Comparison of ENCODE assay signal across 13 mouse cellular contexts in the genomic region with DNA sequence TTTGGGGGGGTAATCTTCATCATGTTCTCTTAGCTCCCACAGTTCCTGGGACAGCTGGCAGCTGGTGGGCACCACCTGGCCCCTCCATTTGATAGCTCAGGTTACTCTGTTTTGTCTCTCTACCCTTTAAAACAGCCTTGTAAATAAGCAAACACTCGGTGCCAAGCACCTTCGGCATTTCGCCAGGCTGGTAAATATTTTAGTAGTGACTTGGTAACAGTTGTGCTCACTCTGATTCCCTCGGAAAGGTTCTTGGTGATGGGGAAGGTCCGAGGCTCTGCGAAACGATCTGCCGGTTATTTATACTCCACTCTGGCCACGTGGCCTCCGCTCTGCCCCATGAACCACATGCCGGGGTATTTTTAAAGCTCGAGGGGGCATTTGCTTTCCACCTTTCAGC.
A peak's percentile ranks its signal among the peaks of the same experiment; 100 is the strongest.
DNase-seq lines count a peak whose midpoint lies in the region; ATAC-seq and TF ChIP-seq lines count a peak whose summit lies in the region.
"Had no signal": no experiment of that assay in that cellular context is flagged by ENCODE, and none has a peak within 500 bp of the region (broad histone marks: within the 10 kb centered on the region; RNA-seq: fewer than 3 reads in every experiment).

No protein-coding gene starts in this region.

- H3K9ac ChIP-seq in heart, embryonic 13.5 days = peak overlapping the region; percentile 63
- H3K9ac ChIP-seq: hindbrain, embryonic 13.5 days had no signal

- H3K9me3 ChIP-seq in E14TG2a.4 (ENCODE audit: low read length) = peaks cover 5% of the 10 kb centered on the region; the same call in 1 of the 2 replicates
- H3K9me3 ChIP-seq in heart, embryonic 13.5 days = no peaks in the 10 kb centered on the region
- H3K9me3 ChIP-seq: hindbrain, embryonic 13.5 days had no signal

- intact Hi-C loops in gastrocnemius, adult 2 months (cut with DNase I) = no loop called here
- intact Hi-C loops in gastrocnemius, postnatal 36 days (cut with DNase I) = no loop called here
- intact Hi-C loops in left cerebral cortex, postnatal 14 days (cut with DNase I) = no loop called here

- peak; percentile 78 for DNase-seq in gastrocnemius, adult 2 months
- no peak for DNase-seq in gastrocnemius, postnatal 36 days
- DNase-seq in lung, adult 2 months = peak; percentile 76
- no peak for DNase-seq in retina, postnatal 1 day
- no peak for DNase-seq in left cerebral cortex, postnatal 14 days (ENCODE audit: low spot score in 2 of 2)
- no peak for DNase-seq in embryo, embryonic 10 days (ENCODE audit: low spot score)
- DNase-seq: cerebellum, adult 2 months; right cerebral cortex, postnatal 25 days; thymus, postnatal 14 days had no signal

- H3K4me2 ChIP-seq in heart, embryonic 13.5 days = peak overlapping the region; percentile 31
- H3K4me2 ChIP-seq: hindbrain, embryonic 13.5 days had no signal

- H3K27me3 ChIP-seq in E14TG2a.4 (ENCODE audit: insufficient read depth, low read length) = peaks cover 20% of the 10 kb centered on the region
- H3K27me3 ChIP-seq in heart, embryonic 13.5 days (replicated peaks) = no peaks in the 10 kb centered on the region

- 34% methylated on average over 12 of the region's 12 CpGs for WGBS in heart, embryonic 13.5 days
- 42% methylated on average over 12 of the region's 12 CpGs for WGBS in lung, adult 2 months

- H3K36me3 ChIP-seq in E14TG2a.4 (ENCODE audit: insufficient read depth, low read length) = no peaks in the 10 kb centered on the region
- H3K36me3 ChIP-seq in heart, embryonic 13.5 days = no peaks in the 10 kb centered on the region
- H3K36me3 ChIP-seq: hindbrain, embryonic 13.5 days had no signal

- no peak for TF ChIP-seq CTCF in gastrocnemius, adult 2 months (IDR thresholded peaks at IDR 0.05)
- TF ChIP-seq CTCF in E14TG2a.4 (conservative IDR thresholded peaks at IDR 0.05; ENCODE audit: low read length) = no peak
- TF ChIP-seq CTCF in lung, adult 2 months (IDR thresholded peaks at IDR 0.05; ENCODE audit: insufficient read depth, low read length) = no peak

- peak overlapping the region; percentile 28 for H3K4me3 ChIP-seq in gastrocnemius, adult 2 months
- H3K4me3 ChIP-seq in E14TG2a.4 (replicated peaks; ENCODE audit: low read length) = peak overlapping the region; percentile 35; the same call in 1 of the 2 replicates
- H3K4me3 ChIP-seq in heart, embryonic 13.5 days = no peak overlapping the region
- no peak overlapping the region for H3K4me3 ChIP-seq in lung, adult 2 months (replicated peaks; ENCODE audit: extremely low read depth, low read depth, low read length)
- H3K4me3 ChIP-seq: hindbrain, embryonic 13.5 days; layer of hippocampus, adult 2 months had no signal

- peak overlapping the region; percentile 91 for H3K27ac ChIP-seq in gastrocnemius, adult 2 months
- peak overlapping the region; percentile 86 for H3K27ac ChIP-seq in heart, embryonic 13.5 days (replicated peaks)
- H3K27ac ChIP-seq: hindbrain, embryonic 13.5 days; layer of hippocampus, adult 2 months had no signal

- ATAC-seq in heart, embryonic 13.5 days (ENCODE audit: extremely low read depth, insufficient number of reproducible peaks, low FRiP score, low TSS enrichment) = no peak

- peaks cover 64% of the 10 kb centered on the region for H3K4me1 ChIP-seq in E14TG2a.4 (replicated peaks; ENCODE audit: low read depth, low read length)
- H3K4me1 ChIP-seq in heart, embryonic 13.5 days = peaks cover 78% of the 10 kb centered on the region
- H3K4me1 ChIP-seq in lung, adult 2 months (ENCODE audit: control insufficient read depth, insufficient read depth, low read length) = peaks cover 25% of the 10 kb centered on the region

- no peak for TF ChIP-seq POLR2A in lung, adult 2 months (IDR thresholded peaks at IDR 0.05; ENCODE audit: borderline replicate concordance, extremely low read depth, low read depth, low read length)

Comparison
In these comparisons a context has a peak if more than half of its experiments do, and no peak if none do; other contexts are left out.
1. DNase-seq: peak in gastrocnemius, adult 2 months (single experiment) and lung, adult 2 months (single experiment); none in gastrocnemius, postnatal 36 days (0 of 2), retina, postnatal 1 day (single experiment), left cerebral cortex, postnatal 14 days (0 of 2) and embryo, embryonic 10 days (single experiment).
2. H3K4me3 ChIP-seq: peak in gastrocnemius, adult 2 months (single experiment) and E14TG2a.4 (single experiment); none in heart, embryonic 13.5 days (single experiment) and lung, adult 2 months (single experiment).